Mouse (Mus musculus) neural tube, embryonic 14.5 days (tissue): Measurements from ENCODE around the gene Pik3r2. TPM values are rescaled to one million over a fixed set of nuclear protein-coding genes. Genes with fewer than 3 reads are reported as not detected.

Experiments used
- ATAC-seq: fragments of 200-750 bp; cut with Nextera tagmentation; 2 replicates; pipeline ENCODE4 v1.8.0; 2017; ENCODE audit warnings: low read depth, mild to moderate bottlenecking, moderate TSS enrichment, moderate library complexity
- H3K27ac ChIP-seq: fragments of 300-500 bp; sonication (generic); 2 replicates; pipeline ENCODE4 v1.5.1; 2014; ENCODE audit warnings: low read depth, mild to moderate bottlenecking, control low read depth, low read length, moderate library complexity, mixed read lengths
- H3K27me3 ChIP-seq: fragments of 300-500 bp; sonication (generic); 2 replicates; pipeline ENCODE4 v1.6.1; 2014; ENCODE audit warnings: low read length; ENCODE audit not compliant: control insufficient read depth, insufficient read depth
- H3K36me3 ChIP-seq: fragments of 300-500 bp; sonication (generic); 2 replicates; pipeline ENCODE4 v1.6.1; 2014; ENCODE audit warnings: low read length, mixed read lengths; ENCODE audit not compliant: control insufficient read depth, insufficient read depth
- H3K4me1 ChIP-seq: fragments of 300-500 bp; sonication (generic); 2 replicates; pipeline ENCODE4 v1.6.1; 2014; ENCODE audit warnings: low read length; ENCODE audit not compliant: control insufficient read depth, insufficient read depth
- H3K4me2 ChIP-seq: fragments of 300-500 bp; sonication (generic); 2 replicates; pipeline ENCODE4 v1.6.1; 2014; ENCODE audit warnings: mild to moderate bottlenecking, low read depth, low read length, control low read depth
- H3K4me3 ChIP-seq: fragments of 300-500 bp; sonication (generic); 2 replicates; pipeline ENCODE4 v1.5.1; 2014; ENCODE audit warnings: low read depth, low read length, control low read depth, mixed read lengths
- H3K9ac ChIP-seq: fragments of 300-500 bp; sonication (generic); replicated peaks from 2 replicates; pipeline ENCODE4 v1.6.1; 2014; ENCODE audit warnings: low read depth, mild to moderate bottlenecking, control low read depth, low read length, mixed read lengths
- H3K9me3 ChIP-seq: fragments of 300-500 bp; sonication (generic); 2 replicates; pipeline ENCODE4 v1.6.1; 2016; ENCODE audit warnings: low read length; ENCODE audit not compliant: control insufficient read depth
- WGBS: fragments of 180-500 bp; shearing (Covaris S2); extraction: QIAGEN DNeasy Blood & Tissue Kit; methylation state at CpG from one replicate; pipeline ENCODE4 v1.1.7; 2014; 5-methylcytosine and 5-hydroxymethylcytosine counted together
- polyA plus RNA-seq: library from polyadenylated mRNA; unstranded; fragments of >200 nt; fragmentation: Nextera tagmentation; extraction: Ambion mirVana; gene quantifications from 2 replicates; pipeline ENCODE4 v1.2.1, GENCODE M21; 2014

Pik3r2 gene
- polyA plus RNA-seq, 1 experiment from 2014 or later, result 72.2 TPM

- Histone ChIP-seq H3K27ac (no peak overlapping the region), H3K27me3 (no peaks in the 10 kb centered on the region), H3K36me3 (peaks cover 22% of the 10 kb centered on the region), H3K4me3 (no peak overlapping the region), H3K4me1 (0 out of 2 replicates have a peak, but pooled peaks cover 8% of the 10 kb centered on the region), H3K9me3 (no peaks in the 10 kb centered on the region), H3K9ac (no peak overlapping the region), H3K4me2 (no peak overlapping the region)
- ATAC-seq, result no peak
- WGBS, result 87% methylated on average over 25 of the region's 25 CpGs
Observed at GRCm38 (mm10) chr8:70786291-70787050, 10.0 kb upstream of the Pik3r2 start.

DNA sequence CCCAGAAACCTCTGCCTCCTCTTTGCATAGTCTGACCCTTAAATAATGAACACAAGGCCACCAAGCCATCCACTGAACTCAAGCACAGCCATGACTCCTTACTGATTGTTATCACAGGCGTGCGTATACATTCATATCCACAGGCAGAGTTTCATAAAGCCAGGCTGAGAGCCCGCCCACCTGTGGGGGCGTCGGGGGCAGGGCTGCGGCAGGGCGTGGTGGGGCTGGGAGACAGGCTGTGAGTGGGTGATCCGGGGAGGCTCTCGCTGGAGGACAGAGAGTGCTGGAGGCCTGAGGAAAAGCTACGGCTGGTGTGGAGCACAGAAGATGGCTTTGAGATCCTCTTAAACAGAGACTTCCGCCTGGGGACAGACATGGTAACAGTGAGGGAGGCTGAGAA, 3.6 kb upstream of the Pik3r2 start:
- Histone ChIP-seq H3K36me3 (peaks cover 34% of the 10 kb centered on the region), H3K4me3 (no peak overlapping the region), H3K27ac (no peak overlapping the region), H3K9me3 (no peaks in the 10 kb centered on the region), H3K27me3 (no peaks in the 10 kb centered on the region), H3K9ac (no peak overlapping the region), H3K4me1 (peaks cover 17% of the 10 kb centered on the region), H3K4me2 (no peak overlapping the region)
- no peak for ATAC-seq
- 86% methylated on average over 11 of the region's 11 CpGs for WGBS

GRCm38 (mm10) chr8:70775851-70776495, 540 bp downstream of the Pik3r2 start:
- Histone ChIP-seq H3K27ac (peak overlapping the region; percentile 86), H3K4me3 (peak overlapping the region; percentile 82), H3K4me1 (peaks cover 38% of the 10 kb centered on the region), H3K9me3 (no peaks in the 10 kb centered on the region), H3K27me3 (no peaks in the 10 kb centered on the region), H3K4me2 (peak overlapping the region; percentile 88), H3K36me3 (peaks cover 39% of the 10 kb centered on the region), H3K9ac (peak overlapping the region; percentile 97)
- peak; percentile 0; the same call in 1 of the 2 replicates for ATAC-seq
- WGBS, result 2% methylated on average over 31 of the region's 34 CpGs

- Histone ChIP-seq H3K4me3 (peak overlapping the region; percentile 82), H3K9ac (peak overlapping the region; percentile 97), H3K27ac (no peak overlapping the region), H3K4me1 (peaks cover 38% of the 10 kb centered on the region), H3K4me2 (peak overlapping the region; percentile 88), H3K27me3 (no peaks in the 10 kb centered on the region), H3K9me3 (no peaks in the 10 kb centered on the region), H3K36me3 (peaks cover 39% of the 10 kb centered on the region)
- WGBS, result 85% methylated on average over 5 of the region's 5 CpGs
- ATAC-seq, result no peak
Observed at GRCm38 (mm10) chr8:70775227-70775626, 1.3 kb downstream of the Pik3r2 start.

- H3K4me3 ChIP-seq, result peak overlapping the region; percentile 82; the same call in 1 of the 2 replicates
- peaks cover 38% of the 10 kb centered on the region for H3K4me1 ChIP-seq
- H3K27ac ChIP-seq, result no peak overlapping the region
- peaks cover 41% of the 10 kb centered on the region for H3K36me3 ChIP-seq
- peak overlapping the region; percentile 39; the same call in 1 of the 2 replicates for H3K9ac ChIP-seq
- ATAC-seq, result no peak
- peak overlapping the region; percentile 88; the same call in 1 of the 2 replicates for H3K4me2 ChIP-seq
- WGBS, result 90% methylated on average over 18 of the region's 18 CpGs
- H3K9me3 ChIP-seq, result no peaks in the 10 kb centered on the region
- no peaks in the 10 kb centered on the region for H3K27me3 ChIP-seq
Observed at GRCm38 (mm10) chr8:70774740-70775139, 1.8 kb downstream of the Pik3r2 start.

DNA sequence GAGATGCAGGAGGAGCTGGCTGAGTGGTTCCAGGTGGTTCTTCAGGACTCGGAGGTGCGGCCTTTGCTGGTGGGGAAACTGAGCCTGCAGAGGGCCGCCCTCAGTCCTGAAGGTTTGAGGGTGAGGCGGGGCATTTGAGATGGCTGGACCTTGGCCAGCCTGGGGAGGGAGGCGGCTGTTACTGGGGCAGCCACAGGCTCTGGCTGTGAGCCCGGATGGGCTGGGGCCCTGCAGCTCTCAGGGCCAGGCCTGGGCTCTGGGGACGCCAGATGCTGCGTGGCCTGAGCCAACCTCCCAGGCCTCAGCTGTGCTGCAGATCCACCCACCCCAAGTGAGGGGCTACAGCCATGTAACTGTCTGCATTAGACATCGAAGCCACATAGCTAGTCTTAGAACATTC, 2.7 kb downstream of the Pik3r2 start:
- Histone ChIP-seq H3K4me1 (peaks cover 38% of the 10 kb centered on the region), H3K9ac (peak overlapping the region; percentile 22), H3K27me3 (no peaks in the 10 kb centered on the region), H3K36me3 (peaks cover 40% of the 10 kb centered on the region), H3K4me2 (peak overlapping the region; percentile 12; the same call in 1 of the 2 replicates), H3K27ac (peak overlapping the region; percentile 35), H3K4me3 (0 out of 2 replicates have a peak overlapping the region, but pooled peaks have one; percentile 1), H3K9me3 (no peaks in the 10 kb centered on the region)
- WGBS, result 53% methylated on average over 7 of the region's 9 CpGs
- ATAC-seq, result no peak

GRCm38 (mm10) chr8:70773410-70773809, 3.1 kb downstream of the Pik3r2 start:
- Histone ChIP-seq H3K27me3 (no peaks in the 10 kb centered on the region), H3K36me3 (peaks cover 45% of the 10 kb centered on the region), H3K4me2 (no peak overlapping the region), H3K4me3 (no peak overlapping the region), H3K4me1 (peaks cover 38% of the 10 kb centered on the region), H3K9me3 (no peaks in the 10 kb centered on the region), H3K27ac (peak overlapping the region; percentile 35), H3K9ac (peak overlapping the region; percentile 22)
- ATAC-seq, result no peak
- 78% methylated on average over 5 of the region's 5 CpGs for WGBS

GRCm38 (mm10) chr8:70772890-70773289, 3.6 kb downstream of the Pik3r2 start:
- Histone ChIP-seq H3K27ac (no peak overlapping the region), H3K27me3 (no peaks in the 10 kb centered on the region), H3K36me3 (peaks cover 50% of the 10 kb centered on the region), H3K4me2 (no peak overlapping the region), H3K9ac (no peak overlapping the region), H3K4me3 (no peak overlapping the region), H3K4me1 (peaks cover 34% of the 10 kb centered on the region), H3K9me3 (no peaks in the 10 kb centered on the region)
- ATAC-seq, result no peak
- 91% methylated on average over 9 of the region's 9 CpGs for WGBS

GRCm38 (mm10) chr8:70772075-70772474, 4.4 kb downstream of the Pik3r2 start:
- ATAC-seq, result no peak
- peaks cover 29% of the 10 kb centered on the region for H3K4me1 ChIP-seq
- H3K27ac ChIP-seq, result no peak overlapping the region
- peaks cover 53% of the 10 kb centered on the region for H3K36me3 ChIP-seq
- 97% methylated on average over 13 of the region's 13 CpGs for WGBS
- H3K9ac ChIP-seq, result no peak overlapping the region
- no peak overlapping the region for H3K4me3 ChIP-seq
- H3K27me3 ChIP-seq, result no peaks in the 10 kb centered on the region
- H3K4me2 ChIP-seq, result no peak overlapping the region
- H3K9me3 ChIP-seq, result no peaks in the 10 kb centered on the region
